Mouse (Mus musculus): Measurements from ENCODE around the gene Meis1.

The Meis1 gene

DNA sequence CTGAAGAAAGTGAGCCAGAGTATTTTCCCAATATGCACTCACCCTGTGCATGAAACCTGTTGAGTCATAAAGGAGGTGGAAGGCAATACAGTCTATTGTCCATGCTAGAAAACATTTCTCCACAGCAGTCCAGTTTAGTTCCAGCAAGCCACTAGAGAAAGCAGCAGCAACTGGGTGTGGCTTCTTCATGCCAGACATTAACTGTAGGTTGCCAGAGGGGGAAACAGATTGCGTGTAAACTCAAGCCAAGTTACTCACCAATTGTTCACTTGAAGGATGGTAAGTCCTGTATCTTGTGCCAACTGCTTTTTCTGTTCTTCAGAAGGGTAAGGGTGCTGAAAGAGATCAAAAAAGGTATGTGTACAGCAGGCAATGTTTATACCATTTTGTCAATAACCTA is 113.4 kb downstream of the Meis1 start:
- no peak for DNase-seq (ENCODE audit: low spot score in 2 of 2)

DNA sequence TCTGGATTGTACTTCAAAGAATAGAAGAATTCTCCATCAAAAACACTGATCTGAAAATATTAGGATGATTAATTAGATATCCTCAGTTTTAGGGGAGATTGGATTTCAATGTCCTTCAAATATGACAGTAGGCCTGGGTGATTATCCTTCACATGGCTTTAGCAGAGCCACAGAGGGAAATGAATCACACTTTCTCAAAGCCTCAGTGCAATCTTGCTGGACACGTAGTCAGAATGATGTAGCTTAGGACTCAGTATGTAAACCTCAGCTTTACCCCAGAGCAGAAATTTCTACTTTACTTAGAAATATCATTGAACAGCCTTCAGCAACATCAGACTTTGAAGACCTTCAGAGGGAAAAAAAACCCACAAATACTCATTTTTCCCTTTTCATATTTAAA is 113.9 kb downstream of the Meis1 start:
- no peak for DNase-seq (ENCODE audit: low spot score in 2 of 2)

DNA sequence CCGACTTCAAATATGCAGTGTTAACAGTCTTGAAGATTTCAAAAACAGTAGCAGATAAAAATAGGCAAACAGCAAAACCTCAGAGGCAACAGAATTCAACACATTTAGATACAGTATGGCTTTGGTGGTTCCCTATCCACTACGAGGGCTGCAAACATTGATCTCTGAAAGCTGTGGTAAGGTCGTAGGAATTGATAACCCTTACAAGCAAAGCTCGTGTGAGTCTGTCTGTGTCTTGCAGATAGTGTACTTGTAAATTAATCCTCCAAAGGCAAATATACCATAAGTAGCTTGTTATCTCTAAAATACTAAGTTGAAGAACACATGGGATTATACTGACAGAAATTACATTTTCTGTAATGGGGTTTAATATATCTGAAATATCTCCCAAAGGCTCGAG is 114.5 kb downstream of the Meis1 start:
- no peak for DNase-seq (ENCODE audit: low spot score in 2 of 2)

DNA sequence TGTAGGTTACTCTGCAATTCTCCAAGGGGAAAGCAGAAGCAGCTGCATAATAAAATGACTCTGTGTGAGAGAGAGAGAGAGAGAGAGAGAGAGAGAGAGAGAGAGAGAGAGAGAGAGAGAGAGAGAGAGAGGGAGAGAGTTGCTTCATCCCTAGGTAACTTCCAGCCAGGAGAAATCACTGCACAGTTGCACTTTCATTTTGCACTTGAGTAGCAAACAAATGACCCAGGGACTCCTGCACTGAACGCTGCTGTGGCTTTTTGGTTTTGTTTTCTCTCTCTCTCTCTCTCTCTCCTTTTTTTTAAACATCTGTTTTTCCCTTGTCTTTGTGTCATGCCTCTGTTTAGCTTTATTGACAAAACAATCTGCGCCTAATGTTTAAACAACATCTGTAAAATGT is 118.3 kb downstream of the Meis1 start:
- DNase-seq (ENCODE audit: low spot score in 2 of 2), result no peak

DNA sequence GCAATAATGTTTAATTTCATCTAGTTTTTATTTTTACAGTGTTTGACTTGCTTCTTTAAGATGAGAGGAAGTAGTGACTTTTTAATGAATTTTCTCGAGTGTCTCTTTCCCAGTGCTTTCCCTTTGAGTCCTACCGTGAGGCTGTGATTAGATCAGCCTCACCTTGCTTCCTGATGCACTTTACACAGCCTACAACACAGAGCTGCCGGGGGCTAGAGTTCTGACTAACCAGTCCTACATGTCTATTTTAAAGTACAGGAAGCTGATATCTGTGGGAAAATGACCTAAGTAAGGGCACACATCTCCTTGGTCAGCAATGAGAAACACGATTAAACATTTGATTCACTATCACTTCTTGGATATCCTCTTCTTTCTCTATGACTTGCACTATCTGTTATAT is 119.9 kb downstream of the Meis1 start:
- no peak for DNase-seq (ENCODE audit: low spot score in 2 of 2)

DNA sequence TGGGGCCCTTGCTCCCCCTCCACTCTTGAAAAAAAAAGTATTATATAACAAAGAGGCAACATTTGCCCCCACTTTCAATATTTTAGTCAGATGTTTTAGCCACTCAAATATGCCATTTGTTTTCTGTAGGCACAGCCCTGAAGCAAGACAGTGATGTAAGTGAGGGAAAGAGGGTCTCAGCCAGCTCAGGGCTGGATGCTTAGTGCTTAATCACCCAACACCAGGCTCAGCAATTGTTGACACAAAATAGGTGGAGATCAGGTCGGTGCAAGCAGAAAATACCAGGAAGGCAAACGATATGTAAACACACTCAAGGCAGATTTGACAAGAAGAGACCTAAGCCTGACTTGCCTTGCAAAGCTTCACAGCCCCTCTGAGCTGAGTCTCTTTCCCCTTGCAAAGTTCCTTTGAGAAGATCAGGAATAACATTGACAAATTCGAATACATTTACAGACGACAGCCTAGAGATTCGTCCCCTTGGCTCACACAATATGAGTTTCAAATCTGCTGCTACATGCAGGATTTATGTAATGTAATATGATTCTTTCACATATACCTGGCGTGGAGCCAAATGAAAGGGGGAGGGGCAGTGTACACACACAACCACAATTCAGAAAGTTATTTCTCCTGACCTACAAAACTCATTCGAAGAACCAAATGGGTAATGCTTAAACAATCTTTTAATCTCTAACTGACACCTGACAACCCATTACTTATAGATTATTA is 120.7 kb downstream of the Meis1 start:
- DNase-seq (ENCODE audit: low spot score in 2 of 2), result no peak

DNA sequence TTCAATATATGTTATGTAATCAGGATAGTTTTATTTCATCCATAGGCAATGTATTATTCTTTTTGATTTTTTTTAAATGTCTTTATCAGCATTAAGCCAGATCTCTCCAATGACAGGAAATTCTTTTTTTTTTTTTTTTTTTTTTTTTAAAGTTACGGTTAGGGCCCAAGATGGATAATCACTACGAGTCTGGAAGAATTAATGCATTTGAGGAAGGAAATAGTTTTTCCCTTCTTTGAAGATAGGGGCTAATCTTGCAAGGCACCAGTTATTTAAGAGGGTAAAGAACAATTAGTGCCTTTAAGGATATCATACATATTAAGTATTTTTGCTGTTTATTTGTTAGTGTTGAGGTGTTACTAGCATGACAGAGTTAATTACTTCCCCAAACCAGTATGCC is 121.5 kb downstream of the Meis1 start:
- no peak for DNase-seq (ENCODE audit: low spot score in 2 of 2)

DNA sequence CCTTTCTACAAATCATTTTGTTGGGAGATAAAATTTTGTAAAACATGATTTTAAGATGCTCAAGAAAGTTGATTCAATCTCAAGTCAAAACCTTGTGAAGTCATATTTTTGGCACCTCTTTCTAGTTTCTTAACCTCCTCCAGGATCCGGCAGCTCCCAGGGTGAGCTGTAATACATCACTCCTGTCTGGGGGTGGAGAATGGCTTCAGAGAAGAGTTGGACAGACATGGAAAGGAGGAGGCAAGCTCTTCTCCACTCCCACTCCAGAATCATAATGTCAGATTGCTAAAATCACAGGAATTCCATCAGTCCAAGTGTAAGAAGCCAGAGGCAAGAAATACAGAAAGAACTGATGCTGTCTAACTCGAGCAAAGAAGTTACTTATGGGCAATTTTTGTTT is 126.3 kb downstream of the Meis1 start:
- no peak for DNase-seq (ENCODE audit: low spot score in 2 of 2)

DNA sequence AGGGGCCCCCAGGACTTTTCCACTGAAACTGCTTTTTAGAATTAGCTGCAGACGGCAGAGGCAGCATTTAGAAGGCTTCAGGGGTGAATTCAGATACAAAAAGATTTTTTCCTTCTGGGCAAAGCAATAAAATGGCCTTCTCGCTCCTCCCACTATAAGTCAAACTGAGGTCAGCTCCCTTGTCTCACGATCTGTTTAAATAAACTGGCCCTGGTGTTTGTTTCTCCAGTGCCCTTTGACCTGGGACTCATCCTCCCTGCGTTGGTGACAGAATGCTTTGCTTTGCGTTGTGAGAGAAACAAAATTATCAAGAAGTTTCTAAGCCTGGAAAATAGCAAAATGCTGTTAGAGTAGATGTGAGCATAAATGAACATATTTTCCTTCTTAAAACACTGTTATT is 129.6 kb downstream of the Meis1 start:
- DNase-seq (ENCODE audit: low spot score in 2 of 2), result no peak

DNA sequence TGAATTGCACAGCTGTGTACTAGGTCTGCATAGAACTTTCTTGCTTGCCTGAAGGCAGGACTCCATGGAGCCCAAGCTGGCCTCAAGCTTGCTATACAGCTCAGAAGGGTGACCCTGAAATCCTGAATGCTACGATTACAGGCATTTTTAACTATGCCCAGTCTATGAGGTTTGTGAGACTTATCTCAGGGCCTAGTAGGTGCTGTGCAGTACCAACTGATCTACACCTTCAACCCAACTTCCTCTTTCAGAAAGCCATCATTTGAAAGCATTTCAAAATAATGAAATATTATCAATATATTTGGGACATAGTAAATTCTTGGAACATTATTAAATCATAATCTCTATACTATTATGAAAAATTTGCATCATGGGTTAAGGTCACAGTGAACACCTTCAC is 130.1 kb downstream of the Meis1 start:
- DNase-seq (ENCODE audit: low spot score in 2 of 2), result no peak

DNA sequence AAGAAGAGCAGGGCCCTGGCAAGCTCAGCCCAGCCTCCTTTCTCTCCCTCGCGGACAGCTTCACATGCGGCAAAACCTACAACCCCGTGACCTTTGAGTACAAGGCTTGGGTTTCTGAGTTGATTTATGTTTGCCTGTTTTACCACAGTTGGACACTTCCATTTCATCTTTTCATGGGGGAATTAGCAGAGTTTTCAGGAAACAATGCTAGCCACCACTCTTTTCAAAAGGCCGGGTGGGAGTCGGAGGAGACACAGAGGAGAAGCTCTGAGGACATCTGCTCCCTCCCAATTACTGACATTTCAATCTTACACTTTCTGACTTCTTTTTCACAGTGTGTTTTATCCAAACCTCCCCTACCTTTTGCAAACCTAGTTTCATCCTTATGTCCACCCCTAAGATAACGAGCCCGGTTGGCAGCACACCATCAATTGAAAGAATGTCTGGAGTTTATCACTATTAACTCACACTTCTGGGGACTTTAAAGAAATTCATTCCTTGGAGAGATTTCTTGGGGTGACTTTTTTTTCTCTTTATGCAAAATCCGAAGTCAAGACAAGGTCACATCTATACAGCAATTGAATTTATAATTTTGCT is 133.0 kb downstream of the Meis1 start:
- no peak for DNase-seq (ENCODE audit: low spot score in 2 of 2)

DNA sequence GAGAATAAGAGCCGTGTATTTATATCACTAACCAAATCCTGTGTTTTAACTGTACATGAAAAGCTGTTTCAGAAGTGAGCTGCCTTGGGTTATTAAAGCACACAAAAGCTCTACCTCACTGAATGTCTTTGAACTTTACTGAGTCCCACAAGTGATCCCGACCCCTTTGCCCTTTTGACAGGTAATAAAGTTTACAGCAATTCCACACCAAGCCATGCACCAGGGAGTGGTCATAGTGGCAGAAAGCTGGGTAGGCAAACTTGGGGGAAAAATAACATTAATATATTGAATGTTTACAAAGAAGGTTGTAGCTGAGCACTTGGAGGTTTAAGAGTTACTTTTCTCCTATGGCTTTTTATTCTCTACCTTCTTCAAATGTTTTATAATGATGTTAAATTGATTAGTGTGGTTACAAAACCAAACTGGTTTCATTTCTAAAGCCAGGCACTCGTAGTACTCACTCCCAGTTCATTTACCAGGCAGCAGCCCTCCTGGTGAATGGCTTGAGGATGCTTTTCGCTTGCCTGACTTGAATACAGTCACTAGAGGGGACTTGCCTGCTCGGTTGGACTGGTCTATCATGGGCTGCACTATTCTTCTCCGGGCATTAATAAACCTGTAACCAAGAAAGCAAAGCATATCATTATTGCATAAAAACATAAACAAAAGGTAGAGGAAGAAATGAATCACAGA is 133.6 kb downstream of the Meis1 start:
- no peak for DNase-seq (ENCODE audit: low spot score in 2 of 2)

DNA sequence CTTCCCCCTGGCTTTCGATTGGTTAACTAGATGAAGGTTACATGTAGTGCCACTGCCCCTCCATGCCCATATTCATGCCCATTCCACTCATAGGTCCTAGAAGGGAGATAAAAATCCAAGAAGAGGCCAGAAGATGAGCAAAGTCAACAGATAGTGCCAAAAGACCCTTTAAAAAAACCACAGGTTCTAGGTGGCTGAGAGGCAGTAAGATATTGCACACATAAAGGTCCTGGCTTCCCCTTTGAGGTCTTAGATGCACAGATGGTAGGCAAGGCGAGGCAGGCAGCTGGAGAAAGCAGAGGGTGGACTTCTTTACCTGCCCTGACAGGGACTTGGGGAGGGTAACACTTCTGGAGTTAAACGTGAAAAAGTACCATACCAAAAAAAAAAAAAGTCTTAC is 134.8 kb downstream of the Meis1 start:
- DNase-seq (ENCODE audit: low spot score in 2 of 2), result no peak

DNA sequence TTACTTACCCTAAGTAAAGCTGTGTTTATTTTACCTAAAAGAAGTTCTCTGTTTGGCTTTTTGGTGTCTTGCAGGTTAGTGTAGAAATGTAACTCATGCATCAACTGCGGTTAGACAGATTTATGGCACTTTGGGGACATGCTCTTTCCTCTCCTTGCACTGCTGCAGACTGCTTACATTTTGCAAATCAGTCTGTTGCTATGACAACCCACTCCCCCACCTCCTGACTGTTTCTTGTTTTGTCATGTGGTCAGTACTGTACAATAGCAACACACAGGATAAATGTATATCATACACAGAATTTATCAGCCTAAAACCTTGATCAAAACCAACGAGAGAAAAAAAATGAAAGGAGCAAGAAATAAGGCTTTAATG is 135.3 kb downstream of the Meis1 start:
- DNase-seq (ENCODE audit: low spot score in 2 of 2), result no peak

DNA sequence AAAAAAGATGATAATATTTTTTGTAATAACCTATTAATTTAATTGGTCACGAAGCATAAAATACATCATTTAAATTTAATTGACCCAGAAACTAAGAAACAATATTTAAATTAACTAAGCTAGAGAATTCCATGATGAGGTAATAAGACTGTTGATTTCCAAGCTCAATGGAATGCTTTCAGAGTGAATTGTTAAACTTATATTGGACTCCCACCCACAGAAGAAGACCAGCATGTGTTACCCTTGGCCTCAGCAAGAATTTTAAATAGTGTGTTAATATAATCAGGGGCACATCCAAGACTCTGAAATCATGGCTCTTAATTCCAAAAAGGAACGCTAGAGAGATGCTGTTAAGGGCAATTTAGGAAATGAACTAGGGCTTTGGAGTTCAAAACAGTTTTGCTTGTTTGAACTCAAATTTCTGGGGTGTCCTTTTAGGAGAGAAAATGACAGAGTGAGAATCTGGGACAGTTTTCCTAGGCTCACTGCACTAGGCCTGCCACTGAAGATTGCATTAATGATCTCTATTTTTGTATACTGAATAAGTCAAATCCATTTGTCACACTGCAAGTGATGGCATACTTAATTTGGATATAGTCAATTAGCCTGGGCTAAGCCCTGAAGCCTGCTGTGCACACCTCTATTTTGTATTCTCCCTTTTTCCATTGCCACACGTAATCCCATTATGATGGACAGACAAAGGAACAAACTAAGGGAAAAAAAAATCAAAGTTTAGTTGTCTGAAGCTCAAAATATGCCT is 135.9 kb downstream of the Meis1 start:
- no peak for DNase-seq (ENCODE audit: low spot score in 2 of 2)

DNA sequence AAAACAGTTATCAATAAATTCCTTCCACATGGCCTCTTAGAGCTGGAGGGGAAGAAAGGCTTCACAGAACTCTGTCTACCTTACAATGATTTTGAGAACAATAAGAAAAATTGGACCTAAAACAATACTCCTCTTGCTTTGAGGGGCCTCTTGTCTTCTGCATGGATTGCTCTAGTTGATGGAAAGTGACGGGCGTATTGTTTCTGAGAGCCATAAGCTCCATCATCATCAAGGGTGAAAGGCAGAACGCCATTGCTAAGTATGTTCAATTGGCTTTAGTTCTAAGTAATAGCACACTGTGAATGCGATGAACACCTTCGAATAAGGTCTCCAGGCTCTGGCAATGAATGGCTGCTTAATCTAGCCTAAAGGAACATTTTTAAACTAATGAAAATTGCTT is 136.5 kb downstream of the Meis1 start:
- no peak for DNase-seq (ENCODE audit: low spot score in 2 of 2)

DNA sequence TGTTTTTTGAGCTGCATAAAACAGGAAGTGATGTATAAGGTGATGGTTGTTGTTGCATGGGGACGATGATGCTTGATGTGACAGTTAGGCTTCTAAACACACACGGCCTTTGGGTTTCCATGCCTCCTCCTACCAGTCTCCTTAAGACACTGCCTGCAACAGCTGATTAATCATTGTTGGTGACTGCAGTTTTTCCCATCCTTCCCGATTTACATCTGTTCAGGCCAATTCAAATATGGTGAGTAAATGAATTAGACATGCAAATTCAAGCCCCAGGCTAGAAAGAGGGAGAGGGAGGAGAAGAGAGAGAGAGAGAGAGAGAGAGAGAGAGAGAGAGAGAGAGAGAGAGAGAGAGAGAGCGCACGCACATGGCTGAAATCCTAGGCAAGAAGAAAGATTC is 138.0 kb downstream of the Meis1 start:
- no peak for DNase-seq (ENCODE audit: low spot score in 2 of 2)

DNA sequence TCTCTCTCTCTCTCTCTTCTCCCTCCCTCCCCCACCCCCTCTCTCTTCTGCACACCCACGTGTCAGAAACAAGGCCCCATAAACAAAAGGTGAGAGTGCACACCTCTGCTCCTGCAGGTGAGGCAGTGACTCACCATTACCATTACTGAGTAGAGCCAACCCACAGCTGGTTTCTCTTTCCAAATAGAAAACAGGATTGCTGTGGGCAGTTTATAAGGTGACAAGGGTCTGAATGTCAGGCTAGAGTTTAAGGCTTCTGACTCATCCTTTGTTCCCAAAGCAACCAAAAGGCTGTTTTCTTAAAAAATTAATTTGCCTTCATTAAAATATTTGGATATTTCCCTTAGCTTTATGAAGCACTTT is 139.3 kb downstream of the Meis1 start:
- DNase-seq (ENCODE audit: low spot score in 2 of 2), result no peak

DNA sequence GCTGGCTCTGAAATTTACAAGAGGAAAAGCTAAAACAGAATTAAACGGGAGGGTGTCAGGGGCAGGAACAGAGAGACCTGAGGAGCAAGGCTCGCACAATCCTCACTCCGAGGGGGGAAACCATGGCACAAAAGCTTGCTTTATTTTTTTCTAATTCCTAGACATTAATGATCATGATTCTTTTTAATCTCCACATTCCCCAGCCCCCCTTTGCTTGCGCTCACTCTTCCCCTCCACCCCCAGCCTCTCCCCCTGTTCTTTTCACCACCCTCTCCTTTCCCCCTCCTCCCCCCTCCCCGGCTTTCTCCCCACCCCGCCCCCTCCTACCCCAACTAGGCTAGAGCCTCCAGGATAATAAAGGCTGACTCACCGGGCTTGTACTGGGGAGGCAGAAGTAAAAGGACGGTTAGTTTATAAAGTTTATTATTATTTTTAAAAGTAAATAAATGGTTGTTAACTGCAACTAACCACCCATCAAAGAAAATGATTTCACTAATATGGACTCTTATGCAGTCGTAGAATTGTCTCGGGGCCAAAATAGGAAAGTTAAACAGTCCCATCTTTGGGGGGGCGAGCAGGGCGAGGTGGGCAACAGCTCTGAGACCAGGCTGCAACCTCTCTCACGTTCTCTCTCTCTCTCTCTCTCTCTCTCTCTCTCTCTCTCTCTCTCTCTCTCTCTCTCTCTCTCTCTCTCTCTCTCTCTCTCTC is 139.9 kb downstream of the Meis1 start:
- DNase-seq (ENCODE audit: low spot score in 2 of 2), result no peak

DNA sequence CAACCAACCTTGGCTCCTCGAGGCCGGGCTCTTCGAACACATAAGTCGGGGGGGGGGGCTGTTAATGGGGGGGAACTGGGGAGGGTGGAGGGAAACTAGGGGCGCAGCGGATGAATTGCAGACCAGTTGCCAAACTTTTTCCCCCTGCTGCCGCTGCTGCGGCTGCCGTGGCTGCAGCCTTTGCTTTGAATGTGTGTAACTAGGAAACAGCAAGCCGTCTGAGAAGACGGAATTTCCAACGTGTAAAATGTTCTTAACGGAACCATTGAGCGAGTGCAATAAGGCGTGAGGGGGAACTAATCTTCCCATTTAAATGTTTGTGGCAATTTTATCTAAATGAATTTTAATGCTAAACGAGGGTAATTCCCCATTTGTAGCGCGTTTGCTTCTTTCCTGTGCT is 140.8 kb downstream of the Meis1 start:
- DNase-seq (ENCODE audit: low spot score in 2 of 2), result no peak

DNA sequence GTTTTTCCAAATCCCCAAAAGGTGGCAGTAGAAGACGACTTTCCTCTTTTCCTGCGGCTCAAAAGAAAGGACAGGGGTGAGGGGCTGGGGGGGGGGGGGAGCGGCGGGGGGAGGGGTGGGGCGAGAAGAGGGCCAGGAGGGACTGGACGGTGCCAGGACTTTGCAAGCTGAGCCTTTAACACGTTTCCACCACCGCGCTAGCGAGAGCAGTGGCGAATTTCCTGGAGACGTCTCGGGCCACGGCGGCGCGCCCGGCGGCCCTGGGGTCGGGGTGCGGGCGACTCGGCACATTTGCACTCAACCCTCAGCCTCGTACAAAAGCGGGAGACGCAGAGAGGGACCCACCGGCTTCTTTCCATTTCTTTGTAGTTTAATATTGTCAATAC is 141.2 kb downstream of the Meis1 start:
- DNase-seq (ENCODE audit: low spot score in 2 of 2), result peak; percentile 16 to 39
